Mouse (Mus musculus): ENCODE results near the gene Dlx5.

- no peak for TF ChIP-seq CTCF (IDR thresholded peaks at IDR 0.05; ENCODE audit: borderline replicate concordance, control insufficient read depth, extremely low read depth, insufficient read depth, low read length, poor library complexity)
- TF ChIP-seq POLR2A (IDR thresholded peaks at IDR 0.05; ENCODE audit: control insufficient read depth, extremely low read depth, insufficient read depth, low read length, poor library complexity): no peak
These were observed 48.6 kb downstream of the Dlx5 start for GRCm38 (mm10) chr6:6833301-6833700.

Data from thymus, adult 2 months (tissue).